Mouse (Mus musculus): ENCODE measurements around the gene Cacna1c.

DNA sequence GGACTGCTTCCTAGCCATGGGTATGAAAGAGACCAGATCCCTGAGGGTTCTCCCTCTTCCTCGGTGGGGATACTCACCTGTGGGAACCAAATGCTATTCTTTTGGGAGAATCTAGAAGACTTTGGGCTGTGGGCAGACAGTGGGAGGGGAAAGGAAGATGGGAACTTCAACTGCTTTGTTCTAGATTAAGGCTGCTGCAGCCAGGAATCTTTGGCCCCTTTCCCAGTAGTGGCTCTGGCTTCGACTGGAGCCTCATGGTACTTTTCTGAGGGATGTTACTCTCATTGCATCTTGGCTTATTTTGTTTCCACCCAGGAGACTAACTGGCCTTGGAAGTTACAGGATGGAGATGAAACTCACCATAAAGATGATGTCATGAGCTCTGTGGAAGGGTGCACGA is 441.8 kb downstream of the Cacna1c start:
- no peak for TF ChIP-seq POU5F1 (IDR thresholded peaks at IDR 0.05; ENCODE audit: borderline replicate concordance, low read length)
- no peak for TF ChIP-seq CTCF (conservative IDR thresholded peaks at IDR 0.05; ENCODE audit: low read length)
